Mouse (Mus musculus): Measurements from ENCODE around the gene Dcp1b. TPM values are rescaled to one million over a fixed set of nuclear protein-coding genes. Genes with fewer than 3 reads are reported as not detected.

Gene Dcp1b
- polyA plus RNA-seq, 2 experiments: 8.9 to 22.3 TPM

DNA sequence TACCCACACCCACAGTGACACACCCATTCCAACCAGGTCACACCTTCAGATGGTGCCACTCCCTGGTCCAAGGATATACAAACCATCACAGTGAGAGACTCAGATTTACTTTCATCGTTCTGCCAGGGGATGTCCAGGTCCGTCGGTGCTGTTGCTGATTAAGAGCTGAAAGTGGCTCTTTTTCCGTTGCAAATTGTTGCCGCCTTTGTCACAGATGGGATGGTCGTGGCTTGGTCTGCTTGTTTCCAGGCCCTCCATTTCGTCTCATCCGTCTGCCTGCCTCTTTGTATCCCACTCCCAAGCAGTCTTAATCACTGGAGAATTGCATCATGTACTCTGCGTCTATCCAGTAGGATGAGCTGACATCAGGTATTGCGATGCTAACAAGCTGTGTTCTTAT is 74.7 kb downstream of the Dcp1b start:
- no peak overlapping the region for H3K4me3 ChIP-seq (replicated peaks; ENCODE audit: low read length)
- peaks cover 5% of the 10 kb centered on the region; the same call in 1 of the 2 replicates for H3K9me3 ChIP-seq (ENCODE audit: control insufficient read depth, low read length)
- WGBS: 88% methylated on average over 10 of the region's 10 CpGs
- no peaks in the 10 kb centered on the region for H3K27me3 ChIP-seq (ENCODE audit: control insufficient read depth, insufficient read depth, low read length)
- no peaks in the 10 kb centered on the region for H3K36me3 ChIP-seq (ENCODE audit: control insufficient read depth, insufficient read depth, low read length)
- no peak overlapping the region for H3K27ac ChIP-seq (replicated peaks; ENCODE audit: low read depth, low read length)
- H3K9ac ChIP-seq (ENCODE audit: low read depth, low read length, severe bottlenecking): no peak overlapping the region
- TF ChIP-seq POLR2A (IDR thresholded peaks at IDR 0.05; ENCODE audit: borderline replicate concordance, extremely low read depth, insufficient read depth, insufficient read length): no peak
- no peaks in the 10 kb centered on the region for H3K4me1 ChIP-seq (ENCODE audit: control insufficient read depth, insufficient read depth, low read length)
- ATAC-seq (ENCODE audit: low FRiP score, low read depth): no peak
- no peak for DNase-seq (ENCODE audit: low spot score)
- no peak overlapping the region for H3K4me2 ChIP-seq (replicated peaks; ENCODE audit: low read depth, low read length, severe bottlenecking)

DNA sequence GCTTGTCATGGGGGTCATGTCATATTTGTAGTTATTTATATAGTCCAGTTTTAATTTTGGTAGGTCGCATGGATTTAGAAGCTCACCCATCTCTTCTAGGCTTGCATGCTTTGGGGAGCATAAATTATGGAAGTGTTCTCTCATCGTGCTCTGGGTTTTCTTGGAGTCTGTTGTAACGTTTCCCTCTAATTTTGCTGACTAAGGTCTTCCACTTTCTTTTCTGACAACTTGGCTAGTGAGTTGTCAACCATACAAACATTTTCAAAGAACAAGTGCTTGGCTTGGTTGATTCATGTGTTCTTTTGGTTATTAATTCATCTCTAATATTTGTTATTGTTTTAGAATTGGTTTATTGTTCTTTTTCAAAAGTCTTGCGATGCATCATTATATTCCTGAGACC is 76.7 kb downstream of the Dcp1b start:
- Histone ChIP-seq H3K4me1 (ENCODE audit: control insufficient read depth, insufficient read depth, low read length) (no peaks in the 10 kb centered on the region), H3K4me3 (replicated peaks; ENCODE audit: low read length) (no peak overlapping the region), H3K9me3 (ENCODE audit: control insufficient read depth, low read length) (no peaks in the 10 kb centered on the region), H3K27ac (replicated peaks; ENCODE audit: low read depth, low read length) (no peak overlapping the region), H3K9ac (ENCODE audit: low read depth, low read length, severe bottlenecking) (no peak overlapping the region), H3K27me3 (ENCODE audit: control insufficient read depth, insufficient read depth, low read length) (no peaks in the 10 kb centered on the region), H3K36me3 (ENCODE audit: control insufficient read depth, insufficient read depth, low read length) (no peaks in the 10 kb centered on the region), H3K4me2 (replicated peaks; ENCODE audit: low read depth, low read length, severe bottlenecking) (no peak overlapping the region)
- 80% methylated on average over 4 of the region's 4 CpGs for WGBS
- DNase-seq (ENCODE audit: low spot score): no peak
- TF ChIP-seq POLR2A (IDR thresholded peaks at IDR 0.05; ENCODE audit: borderline replicate concordance, extremely low read depth, insufficient read depth, insufficient read length): no peak
- ATAC-seq (ENCODE audit: low FRiP score, low read depth): no peak

Other genes with a start within 250 kb of the Dcp1b start
- gene Cacna1c, start 21.2 kb downstream of the Dcp1b start, polyA plus RNA-seq (2012; rRNA removed): 29.0 and 33.6 TPM in 2 replicates
- 8.9 and 11.7 TPM in 2 replicates for gene Cacna1c, start 21.2 kb downstream of the Dcp1b start, polyA plus RNA-seq (2014; fragmentation: Nextera tagmentation; extraction: Ambion mirVana)
- gene Cacna2d4, start 61.3 kb downstream of the Dcp1b start, polyA plus RNA-seq (2012; rRNA removed): 0.08 TPM in 1 of 2 replicates, not detected in the other
- gene Cacna2d4, start 61.3 kb downstream of the Dcp1b start, polyA plus RNA-seq (2014; fragmentation: Nextera tagmentation; extraction: Ambion mirVana): not detected in 2 replicates
- 0.05 and 0.09 TPM in 2 replicates for gene Lrtm2, start 155.5 kb downstream of the Dcp1b start, polyA plus RNA-seq (2012; rRNA removed)
- gene Lrtm2, start 155.5 kb downstream of the Dcp1b start, polyA plus RNA-seq (2014; fragmentation: Nextera tagmentation; extraction: Ambion mirVana): not detected in 2 replicates
- 35.5 and 38.7 TPM in 2 replicates for gene Adipor2, start 242.5 kb downstream of the Dcp1b start, polyA plus RNA-seq (2012; rRNA removed)
- gene Adipor2, start 242.5 kb downstream of the Dcp1b start, polyA plus RNA-seq (2014; fragmentation: Nextera tagmentation; extraction: Ambion mirVana): 26.2 and 28.1 TPM in 2 replicates

Data from limb, embryonic 14.5 days (tissue).